Mouse (Mus musculus): ENCODE measurements around the gene Egfem1.

Gene Egfem1

GRCm38 (mm10) chr3:29345805-29346204 is 264.0 kb downstream of the Egfem1 start:
- DNase-seq = no peak

DNA sequence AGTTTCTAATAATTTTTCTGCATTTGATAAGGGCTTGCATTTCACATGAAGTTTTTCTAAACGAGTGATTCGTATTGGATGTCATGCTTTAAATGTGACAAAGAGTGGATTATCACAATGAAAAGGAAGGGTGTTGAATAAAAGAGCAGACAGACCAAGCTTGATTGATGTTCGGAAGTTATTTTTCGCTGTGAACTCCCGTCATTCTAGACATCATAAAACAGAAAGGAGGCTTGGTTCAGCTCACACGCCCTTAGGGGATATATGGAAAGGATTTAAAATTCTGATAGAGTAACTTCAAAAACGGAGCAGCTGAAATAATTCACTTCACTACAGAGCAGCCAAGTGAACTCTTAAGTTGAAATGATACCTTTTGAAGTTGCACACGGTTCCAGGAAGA is 285.1 kb downstream of the Egfem1 start:
- no peak for DNase-seq

GRCm38 (mm10) chr3:29370519-29370918 is 288.7 kb downstream of the Egfem1 start:
- no peak for DNase-seq

GRCm38 (mm10) chr3:29381255-29381654 is 299.4 kb downstream of the Egfem1 start:
- DNase-seq = no peak

DNA sequence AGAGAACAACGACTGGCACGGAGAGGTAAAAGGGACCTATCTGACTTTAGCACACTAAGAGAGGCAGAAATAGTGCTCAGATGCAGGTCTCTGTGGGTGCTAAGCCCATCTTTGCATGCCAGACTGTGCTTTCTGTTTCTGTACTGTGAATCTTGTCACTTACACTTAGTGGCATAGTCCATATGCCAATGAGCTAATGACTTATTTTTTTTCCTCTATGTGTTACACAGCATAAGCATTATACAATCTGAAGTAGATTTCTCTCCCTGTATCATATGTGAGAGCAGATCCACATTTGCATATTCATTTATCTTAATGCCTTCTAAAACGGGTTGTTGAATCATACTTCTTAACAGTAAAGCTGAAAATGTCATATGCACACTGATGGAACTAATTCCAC is 317.2 kb downstream of the Egfem1 start:
- no peak for DNase-seq

- no peak for DNase-seq
Observed at GRCm38 (mm10) chr3:29421634-29422033, 339.8 kb downstream of the Egfem1 start.

DNA sequence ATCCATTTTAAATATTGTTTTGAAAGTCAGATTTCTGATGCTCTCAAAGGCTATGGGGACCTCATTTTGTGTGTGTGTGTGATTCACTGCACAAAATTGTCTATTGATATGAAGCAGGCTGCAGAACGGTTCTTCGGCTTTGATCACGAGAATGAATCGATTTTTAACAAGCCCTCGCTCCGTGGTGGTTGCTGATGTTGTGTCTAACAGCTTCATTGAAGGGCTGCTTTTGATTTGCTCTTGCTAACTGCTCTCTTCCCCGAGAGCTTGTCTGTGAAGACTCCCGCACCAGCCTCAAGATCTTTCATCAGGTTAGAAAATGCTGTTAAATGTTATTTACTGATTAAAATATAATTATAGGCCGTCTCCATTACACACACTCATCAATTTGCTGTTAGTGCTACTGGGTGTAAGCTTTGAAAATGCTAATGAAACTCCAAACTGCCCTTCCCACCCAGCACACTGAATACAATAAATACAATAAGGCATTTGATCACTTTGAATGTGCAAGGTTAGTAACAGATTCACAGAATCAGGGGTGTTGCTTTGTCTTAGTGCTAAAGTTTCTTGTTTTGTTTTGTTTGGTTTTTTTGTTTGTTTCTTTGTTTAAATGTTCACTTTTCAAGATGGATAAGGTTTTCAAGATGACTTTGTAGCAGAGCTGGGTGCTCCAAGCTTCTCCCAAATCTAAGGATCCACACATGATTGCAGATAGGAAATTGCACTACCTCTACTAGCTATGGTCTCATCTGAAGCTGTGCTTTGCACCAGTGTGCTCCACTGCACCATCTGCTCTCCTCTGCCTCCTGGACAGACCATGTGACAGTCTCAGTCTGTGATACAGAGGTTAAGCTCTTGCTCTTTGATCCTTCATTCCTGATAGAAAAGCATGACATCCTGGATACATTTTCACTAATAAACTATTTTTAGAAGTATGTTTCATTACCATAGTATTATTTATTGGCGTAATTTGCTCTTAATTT is 350.6 kb downstream of the Egfem1 start:
- DNase-seq = no peak

- DNase-seq = no peak
Observed at GRCm38 (mm10) chr3:29443024-29443423, 361.2 kb downstream of the Egfem1 start.

- DNase-seq = no peak
Observed at GRCm38 (mm10) chr3:29444661-29445060, 362.8 kb downstream of the Egfem1 start.

DNA sequence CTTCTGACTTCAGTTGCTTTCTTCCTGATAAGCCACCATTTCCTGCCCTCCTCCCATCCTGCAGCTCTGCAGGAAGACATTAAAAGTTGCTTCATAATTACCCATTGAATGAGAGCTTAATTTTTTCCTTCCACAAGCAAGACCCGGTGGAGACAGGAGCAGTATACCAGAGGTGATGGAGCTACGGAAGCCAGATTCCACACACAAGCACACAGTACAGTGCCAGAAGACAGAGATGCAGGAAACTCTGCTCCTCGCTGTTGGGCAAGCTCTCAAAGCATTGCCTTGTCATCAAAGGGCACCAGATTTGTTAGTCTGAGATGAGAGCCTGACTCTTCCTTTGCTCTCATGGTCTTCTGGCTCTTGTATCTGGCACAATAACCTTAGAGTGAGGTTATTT is 364.3 kb downstream of the Egfem1 start:
- DNase-seq = no peak

- DNase-seq = no peak
Observed at GRCm38 (mm10) chr3:29448829-29449406, 367.1 kb downstream of the Egfem1 start.

GRCm38 (mm10) chr3:29498211-29498610 is 416.4 kb downstream of the Egfem1 start:
- no peak for DNase-seq

DNA sequence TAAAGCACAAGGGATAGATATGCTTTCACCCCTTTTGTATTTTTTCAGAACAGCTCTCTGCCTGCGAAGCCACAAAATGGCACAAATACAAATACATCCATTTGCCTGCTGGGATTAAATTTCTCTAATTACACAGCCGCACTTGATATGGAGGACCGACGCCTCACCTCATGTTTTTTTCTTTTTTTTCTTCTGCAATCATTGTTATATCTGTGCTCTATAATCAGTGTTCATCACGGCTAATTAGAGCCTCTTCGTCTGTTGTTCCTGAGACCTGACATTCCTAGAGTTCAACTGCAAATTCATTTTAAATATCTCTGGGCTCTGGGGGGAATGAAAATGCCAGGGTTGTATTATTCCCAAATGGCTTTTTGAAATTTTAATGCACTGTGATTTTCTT is 417.4 kb downstream of the Egfem1 start:
- no peak for DNase-seq

GRCm38 (mm10) chr3:29525298-29525962 is 443.6 kb downstream of the Egfem1 start:
- DNase-seq = no peak

DNA sequence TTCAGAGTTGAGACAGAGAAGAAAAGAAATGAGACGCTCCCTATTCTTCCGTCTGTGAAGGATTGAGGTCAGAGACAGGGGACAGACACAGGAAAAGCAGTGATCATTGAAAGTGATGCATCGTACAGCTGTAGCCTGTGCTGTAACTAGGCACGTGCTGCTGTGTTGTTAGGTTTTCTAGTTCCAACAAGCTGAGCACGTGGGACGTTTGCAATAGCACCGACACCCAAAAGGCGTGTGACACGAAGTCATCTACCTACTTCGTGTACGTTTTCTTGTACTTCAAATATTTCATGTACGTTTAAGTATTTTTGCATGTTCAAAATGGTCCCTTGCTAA is 444.1 kb downstream of the Egfem1 start:
- no peak for DNase-seq

- no peak for DNase-seq
Observed at GRCm38 (mm10) chr3:29539211-29539610, 457.4 kb downstream of the Egfem1 start.

GRCm38 (mm10) chr3:29539902-29540301 is 458.1 kb downstream of the Egfem1 start:
- no peak for DNase-seq

- no peak for DNase-seq
Observed at GRCm38 (mm10) chr3:29541477-29542079, 459.8 kb downstream of the Egfem1 start.

- DNase-seq = no peak
Observed at GRCm38 (mm10) chr3:29544056-29544455, 462.2 kb downstream of the Egfem1 start.

DNA sequence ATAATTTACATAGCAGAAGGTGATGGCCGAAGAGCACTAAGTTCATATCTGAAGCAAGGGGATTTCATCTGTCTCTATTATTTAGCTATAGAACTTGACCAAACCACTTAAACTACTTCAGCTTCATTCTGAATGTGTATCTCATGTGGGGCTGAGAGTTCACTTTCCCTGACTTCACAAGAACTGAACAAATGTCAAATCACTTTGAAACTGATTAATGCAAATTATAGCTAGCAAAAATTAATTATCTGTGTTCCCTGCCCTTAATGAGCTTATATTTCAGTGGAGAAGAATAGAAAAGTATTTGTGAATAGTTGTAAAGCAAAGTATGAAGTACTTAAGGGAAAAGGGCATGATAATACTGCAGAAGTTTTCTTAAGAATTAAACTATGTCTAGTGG is 481.3 kb downstream of the Egfem1 start:
- DNase-seq = no peak

DNA sequence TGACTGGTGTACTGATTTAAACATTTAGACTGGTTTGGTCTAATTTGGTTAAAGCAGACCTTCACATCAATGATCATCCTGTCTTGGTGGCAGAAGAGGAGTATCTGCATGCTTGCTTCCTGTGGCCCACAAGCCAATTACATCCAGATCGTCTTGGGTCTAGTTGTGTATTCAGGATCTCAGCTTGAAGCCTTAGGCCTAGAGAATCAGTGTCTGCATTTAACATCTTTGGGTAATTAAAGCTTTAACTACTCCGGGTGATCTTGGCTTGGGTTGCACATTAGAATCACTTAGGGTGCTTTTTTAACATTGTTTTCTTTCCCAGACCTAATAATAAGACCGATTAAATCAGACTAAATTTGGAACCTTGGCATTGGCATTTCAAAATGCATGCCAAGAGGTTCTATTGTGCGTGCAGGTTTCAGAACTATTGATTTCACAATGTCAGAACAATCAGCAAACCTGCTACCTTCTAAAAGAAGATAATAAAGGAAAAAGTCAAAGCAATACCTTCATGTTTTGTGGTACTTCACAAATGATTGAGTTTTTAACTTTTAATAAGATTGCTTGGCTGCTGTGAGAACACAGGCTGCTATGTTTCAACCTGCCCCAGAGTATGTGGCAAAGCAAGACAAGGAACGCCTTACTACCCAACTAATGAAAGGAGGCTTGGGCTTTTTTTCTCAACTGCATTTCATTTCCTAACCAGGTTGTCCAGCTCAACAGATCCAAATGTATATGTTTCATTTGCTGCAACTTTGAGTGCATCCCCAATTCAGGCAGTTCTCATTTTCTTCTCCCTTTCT is 496.4 kb downstream of the Egfem1 start:
- DNase-seq = no peak

GRCm38 (mm10) chr3:29582749-29583148 is 500.9 kb downstream of the Egfem1 start:
- no peak for DNase-seq

- DNase-seq = no peak
Observed at GRCm38 (mm10) chr3:29602140-29602539, 520.3 kb downstream of the Egfem1 start.

Measured in thymus, postnatal 14 days (tissue).